Mouse (Mus musculus) heart, adult 2 months (tissue): ENCODE measurements around the gene Odf2l.

Experiments used
- CTCF ChIP-seq: fragments of 200-600 bp; IDR thresholded peaks from 2 replicates; pipeline ENCODE4 v1.8.1; 2022; ENCODE audit warnings: antibody characterized with exemption, mild to moderate bottlenecking, moderate library complexity
- EP300 ChIP-seq: fragments of 200-500 bp; IDR thresholded peaks from 2 replicates; pipeline ENCODE4 v1.6.1; 2011; ENCODE audit warnings: low read depth, low read length, control low read depth; ENCODE audit not compliant: insufficient read depth
- POLR2A ChIP-seq: fragments of 200-500 bp; IDR thresholded peaks from 2 replicates; pipeline ENCODE4 v1.6.1; 2011; ENCODE audit warnings: mild to moderate bottlenecking, low read depth, low read length, control low read depth; ENCODE audit not compliant: insufficient read depth

GRCm38 (mm10) chr3:145103321-145103720, 15.1 kb upstream of the Odf2l start:
- TF ChIP-seq POLR2A (no peak), CTCF (no peak), EP300 (no peak)
